Mouse (Mus musculus) heart, embryonic 14.5 days (tissue): ENCODE measurements around the gene Thrsp. TPM values are rescaled to one million over a fixed set of nuclear protein-coding genes. Genes with fewer than 3 reads are reported as not detected.

Experiments
- ATAC-seq: fragments of 200-750 bp; cut with Nextera tagmentation; 2 replicates; pipeline ENCODE4 v1.8.0; 2017; ENCODE audit warnings: low read depth, moderate TSS enrichment; ENCODE audit not compliant: insufficient number of reproducible peaks, insufficient read depth, low FRiP score
- H3K27ac ChIP-seq, 2 experiments: fragments of 200-500 bp in 1 of 2; fragments of 300-500 bp in 1 of 2; sonication (generic) in 1 of 2; replicated peaks in 1 of 2; 2 replicates each; pipeline ENCODE4 v1.5.1; 2012 to 2014; ENCODE audit warnings: low read depth in 2 of 2, low read length in 2 of 2, control low read depth in 1 of 2, mild to moderate bottlenecking in 1 of 2, mixed read lengths in 1 of 2; ENCODE audit not compliant: control insufficient read depth in 1 of 2, insufficient read depth in 1 of 2
- H3K27me3 ChIP-seq: fragments of 300-500 bp; sonication (generic); 2 replicates; pipeline ENCODE4 v1.6.1; 2014; ENCODE audit warnings: mild to moderate bottlenecking, low read length, control low read depth; ENCODE audit not compliant: control insufficient read depth, insufficient read depth
- H3K36me3 ChIP-seq: fragments of 300-500 bp; sonication (generic); 2 replicates; pipeline ENCODE4 v1.6.1; 2014; ENCODE audit warnings: mild to moderate bottlenecking, control low read depth, low read length, mixed read lengths; ENCODE audit not compliant: control insufficient read depth, insufficient read depth
- H3K4me1 ChIP-seq, 2 experiments: fragments of 200-500 bp in 1 of 2; fragments of 300-500 bp in 1 of 2; sonication (generic) in 1 of 2; 2 replicates each; pipeline ENCODE4 v1.6.1; 2012 to 2014; ENCODE audit warnings: low read length in 2 of 2, control low read depth in 1 of 2, mixed read lengths in 1 of 2; ENCODE audit not compliant: control insufficient read depth in 2 of 2, insufficient read depth in 2 of 2
- H3K4me2 ChIP-seq: fragments of 300-500 bp; sonication (generic); 2 replicates; pipeline ENCODE4 v1.6.1; 2014; ENCODE audit warnings: mild to moderate bottlenecking, low read length
- H3K4me3 ChIP-seq, 2 experiments: fragments of 200-500 bp in 1 of 2; fragments of 300-500 bp in 1 of 2; sonication (generic) in 1 of 2; 2 replicates each; pipeline ENCODE4 v1.5.1; 2012 to 2014; ENCODE audit warnings: low read length in 2 of 2, mild to moderate bottlenecking in 2 of 2, control low read depth in 1 of 2, low read depth in 1 of 2, moderate library complexity in 1 of 2; ENCODE audit not compliant: control insufficient read depth in 1 of 2, insufficient read depth in 1 of 2
- H3K9ac ChIP-seq: fragments of 300-500 bp; sonication (generic); 2 replicates; pipeline ENCODE4 v1.6.1; 2014; ENCODE audit warnings: mild to moderate bottlenecking, low read length
- H3K9me3 ChIP-seq: fragments of 300-500 bp; sonication (generic); 2 replicates; pipeline ENCODE4 v1.6.1; 2016; ENCODE audit warnings: low read length, control low read depth; ENCODE audit not compliant: control insufficient read depth
- WGBS: fragments of 180-500 bp; shearing (Covaris S2); extraction: QIAGEN DNeasy Blood & Tissue Kit; methylation state at CpG from one replicate; pipeline ENCODE4 v1.1.7; 2014; 5-methylcytosine and 5-hydroxymethylcytosine counted together
- polyA plus RNA-seq: library from polyadenylated mRNA; unstranded; fragments of >200 nt; fragmentation: Nextera tagmentation; extraction: Ambion mirVana; gene quantifications from 2 replicates; pipeline ENCODE4 v1.2.1, GENCODE M21; 2014

The Thrsp gene
- polyA plus RNA-seq, 1 experiment from 2014 or later: 1.6 TPM

GRCm38 (mm10) chr7:97386806-97387370 lies 30.6 kb downstream of the Thrsp start:
- no peak overlapping the region for H3K9ac ChIP-seq
- WGBS: 88% methylated on average over 5 of the region's 5 CpGs
- no peak overlapping the region for H3K27ac ChIP-seq
- no peak overlapping the region for H3K4me2 ChIP-seq
- no peak for ATAC-seq
- H3K4me3 ChIP-seq: no peak overlapping the region
- H3K9me3 ChIP-seq: no peaks in the 10 kb centered on the region
- no peaks in the 10 kb centered on the region for H3K27me3 ChIP-seq
- H3K4me1 ChIP-seq: no peaks in the 10 kb centered on the region
- H3K36me3 ChIP-seq: peaks cover 96% of the 10 kb centered on the region

GRCm38 (mm10) chr7:97386106-97386805 lies 31.3 kb downstream of the Thrsp start:
- H3K27me3 ChIP-seq: no peaks in the 10 kb centered on the region
- H3K4me3 ChIP-seq: no peak overlapping the region
- H3K4me2 ChIP-seq: no peak overlapping the region
- no peak for ATAC-seq
- no peak overlapping the region for H3K9ac ChIP-seq
- H3K27ac ChIP-seq: no peak overlapping the region
- 92% methylated on average over 7 of the region's 7 CpGs for WGBS
- no peaks in the 10 kb centered on the region for H3K9me3 ChIP-seq
- peaks cover 96% of the 10 kb centered on the region for H3K36me3 ChIP-seq
- no peaks in the 10 kb centered on the region for H3K4me1 ChIP-seq

GRCm38 (mm10) chr7:97383496-97384132 lies 33.9 kb downstream of the Thrsp start:
- no peak overlapping the region for H3K9ac ChIP-seq
- no peak overlapping the region for H3K27ac ChIP-seq
- H3K4me2 ChIP-seq: no peak overlapping the region
- no peaks in the 10 kb centered on the region for H3K9me3 ChIP-seq
- ATAC-seq: no peak
- peaks cover 99% of the 10 kb centered on the region for H3K36me3 ChIP-seq
- WGBS: 88% methylated on average over 10 of the region's 10 CpGs
- no peaks in the 10 kb centered on the region for H3K27me3 ChIP-seq
- H3K4me1 ChIP-seq: no peaks in the 10 kb centered on the region
- no peak overlapping the region for H3K4me3 ChIP-seq

- H3K4me2 ChIP-seq: no peak overlapping the region
- WGBS: 97% methylated on average over 8 of the region's 8 CpGs
- ATAC-seq: no peak
- no peak overlapping the region for H3K4me3 ChIP-seq
- no peaks in the 10 kb centered on the region for H3K27me3 ChIP-seq
- no peaks in the 10 kb centered on the region for H3K9me3 ChIP-seq
- no peak overlapping the region for H3K27ac ChIP-seq
- H3K36me3 ChIP-seq: peaks cover 99% of the 10 kb centered on the region
- no peaks in the 10 kb centered on the region for H3K4me1 ChIP-seq
- no peak overlapping the region for H3K9ac ChIP-seq
These were observed 34.9 kb downstream of the Thrsp start for GRCm38 (mm10) chr7:97382661-97383060.

- Histone ChIP-seq H3K36me3 (peaks cover 97% of the 10 kb centered on the region), H3K27ac (no peak overlapping the region), H3K9me3 (no peaks in the 10 kb centered on the region), H3K4me3 (no peak overlapping the region), H3K4me1 (no peaks in the 10 kb centered on the region), H3K9ac (no peak overlapping the region), H3K4me2 (no peak overlapping the region), H3K27me3 (no peaks in the 10 kb centered on the region)
- ATAC-seq: no peak
- WGBS: 92% methylated on average over 5 of the region's 5 CpGs
These were observed 36.9 kb downstream of the Thrsp start for GRCm38 (mm10) chr7:97380500-97381123.

- WGBS: 90% methylated on average over 5 of the region's 5 CpGs
- Histone ChIP-seq H3K9ac (no peak overlapping the region), H3K9me3 (no peaks in the 10 kb centered on the region), H3K4me2 (no peak overlapping the region), H3K36me3 (peaks cover 97% of the 10 kb centered on the region), H3K27me3 (no peaks in the 10 kb centered on the region), H3K27ac (no peak overlapping the region), H3K4me3 (no peak overlapping the region), H3K4me1 (no peaks in the 10 kb centered on the region)
- no peak for ATAC-seq
These were observed 38.2 kb downstream of the Thrsp start for GRCm38 (mm10) chr7:97379304-97379703.

- Histone ChIP-seq H3K36me3 (peaks cover 72% of the 10 kb centered on the region), H3K9ac (no peak overlapping the region), H3K4me3 (no peak overlapping the region), H3K9me3 (no peaks in the 10 kb centered on the region), H3K27ac (no peak overlapping the region), H3K4me2 (no peak overlapping the region), H3K4me1 (peaks cover 3 to 10% of the 10 kb centered on the region in 2 experiments), H3K27me3 (no peaks in the 10 kb centered on the region)
- ATAC-seq: no peak
- 72% methylated on average over 2 of the region's 2 CpGs for WGBS
These were observed 41.6 kb downstream of the Thrsp start for GRCm38 (mm10) chr7:97375906-97376305.
